Mouse (Mus musculus) stomach, postnatal 0 days (tissue): ENCODE results near the gene Mef2d.

ENCODE experiments used
- CTCF ChIP-seq: IDR thresholded peaks from 2 replicates; pipeline ENCODE4 v1.5.1; 2016; ENCODE audit warnings: antibody characterized with exemption, low read depth, mild to moderate bottlenecking, moderate library complexity
- EP300 ChIP-seq: optimal IDR thresholded peaks from 2 replicates; pipeline ENCODE3; 2016; ENCODE audit warnings: antibody characterized with exemption

GRCm38 (mm10) chr3:88202986-88203385, 60.8 kb downstream of the Mef2d start:
- TF ChIP-seq CTCF (no peak), EP300 (no peak)
